Mouse (Mus musculus): ENCODE measurements at regions not wholly inside any gene's neighbourhood (a gene's known extent, or its start where the extent isn't known, plus 50 kb on each side); places are given as distances from the start of the nearest gene placed in this dataset.
A peak's percentile ranks its signal among the peaks of the same experiment; 100 is the strongest.
"Not testable (repeated sequence)": the region's sequence is repeated elsewhere in the genome, so short reads cannot be mapped to it uniquely, and the experiment has no call there.

- 33% methylated on average over 8 of the region's 8 CpGs for WGBS
- Histone ChIP-seq H3K4me1 (replicated peaks; ENCODE audit: control insufficient read depth, insufficient read depth, low read length) (peaks cover 4% of the 10 kb centered on the region; the same call in 1 of the 2 replicates), H3K27me3 (replicated peaks; ENCODE audit: control insufficient read depth, insufficient read depth, low read length) (no peaks in the 10 kb centered on the region), H3K4me3 (replicated peaks; ENCODE audit: low read length) (no peak overlapping the region), H3K27ac (ENCODE audit: low read length) (no peak overlapping the region), H3K9me3 (ENCODE audit: control insufficient read depth, low read length) (no peaks in the 10 kb centered on the region), H3K9ac (replicated peaks; ENCODE audit: low read depth, low read length) (no peak overlapping the region), H3K4me2 (ENCODE audit: low read length) (no peak overlapping the region), H3K36me3 (ENCODE audit: control insufficient read depth, insufficient read depth) (no peaks in the 10 kb centered on the region)
- peak; percentile 40; the same call in 1 of the 2 replicates for ATAC-seq
Measured at GRCm38 (mm10) chr7:116713200-116713599, 209.0 kb downstream of the Nucb2 start.

- H3K27me3 ChIP-seq (replicated peaks; ENCODE audit: control insufficient read depth, insufficient read depth, low read length) = no peaks in the 10 kb centered on the region
- no peak overlapping the region for H3K4me2 ChIP-seq (ENCODE audit: low read length)
- ATAC-seq = no peak
- H3K9me3 ChIP-seq (ENCODE audit: control insufficient read depth, low read length) = no peaks in the 10 kb centered on the region
- H3K4me3 ChIP-seq (replicated peaks; ENCODE audit: low read length) = no peak overlapping the region
- no peak overlapping the region for H3K9ac ChIP-seq (replicated peaks; ENCODE audit: low read depth, low read length)
- no peaks in the 10 kb centered on the region for H3K36me3 ChIP-seq (ENCODE audit: control insufficient read depth, insufficient read depth)
- H3K27ac ChIP-seq (ENCODE audit: low read length) = no peak overlapping the region
- H3K4me1 ChIP-seq (replicated peaks; ENCODE audit: control insufficient read depth, insufficient read depth, low read length) = peaks cover 4% of the 10 kb centered on the region; the same call in 1 of the 2 replicates
- WGBS = 68% methylated on average over 10 of the region's 10 CpGs
Measured at GRCm38 (mm10) chr7:116715234-116716046, 211.3 kb downstream of the Nucb2 start.

GRCm38 (mm10) chr7:116728379-116728778 lies 224.2 kb downstream of the Nucb2 start:
- H3K9me3 ChIP-seq (ENCODE audit: control insufficient read depth, low read length) = no peaks in the 10 kb centered on the region
- H3K4me1 ChIP-seq (replicated peaks; ENCODE audit: control insufficient read depth, insufficient read depth, low read length) = peaks cover 3% of the 10 kb centered on the region; the same call in 1 of the 2 replicates
- no peak overlapping the region for H3K9ac ChIP-seq (replicated peaks; ENCODE audit: low read depth, low read length)
- no peak overlapping the region for H3K4me3 ChIP-seq (replicated peaks; ENCODE audit: low read length)
- WGBS = 67% methylated on average over 2 of the region's 2 CpGs
- no peak overlapping the region for H3K4me2 ChIP-seq (ENCODE audit: low read length)
- H3K36me3 ChIP-seq (ENCODE audit: control insufficient read depth, insufficient read depth) = no peaks in the 10 kb centered on the region
- H3K27me3 ChIP-seq (replicated peaks; ENCODE audit: control insufficient read depth, insufficient read depth, low read length) = no peaks in the 10 kb centered on the region
- ATAC-seq = no peak
- H3K27ac ChIP-seq (ENCODE audit: low read length) = no peak overlapping the region

DNA sequence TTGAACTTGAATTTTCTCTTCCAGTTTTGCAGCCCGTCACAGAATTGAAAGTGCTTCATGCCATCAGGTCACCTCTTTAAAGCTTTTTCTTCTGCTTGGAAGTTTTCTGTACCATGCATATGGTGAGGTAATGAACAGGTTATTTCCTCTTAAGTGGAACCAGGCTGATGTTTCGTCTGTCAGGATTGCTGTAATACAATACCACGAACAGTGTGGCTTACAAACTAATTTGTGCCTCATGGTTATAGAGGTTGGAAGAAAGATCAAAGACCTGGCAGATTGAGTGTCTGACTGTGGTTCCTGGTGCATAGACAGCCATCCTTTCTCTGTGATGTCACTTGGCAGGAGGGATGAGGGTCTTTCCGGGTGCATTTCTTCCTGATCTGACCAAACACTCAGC lies 225.6 kb downstream of the Nucb2 start:
- 59% methylated on average over 4 of the region's 4 CpGs for WGBS
- H3K4me1 ChIP-seq (replicated peaks; ENCODE audit: control insufficient read depth, insufficient read depth, low read length) = peaks cover 3% of the 10 kb centered on the region; the same call in 1 of the 2 replicates

GRCm38 (mm10) chr7:116735676-116736075 lies 231.5 kb downstream of the Nucb2 start:
- H3K9me3 ChIP-seq (ENCODE audit: control insufficient read depth, low read length) = no peaks in the 10 kb centered on the region
- H3K27me3 ChIP-seq (replicated peaks; ENCODE audit: control insufficient read depth, insufficient read depth, low read length) = no peaks in the 10 kb centered on the region
- H3K4me3 ChIP-seq (replicated peaks; ENCODE audit: low read length) = no peak overlapping the region
- peak; percentile 59 for ATAC-seq
- H3K4me2 ChIP-seq (ENCODE audit: low read length) = no peak overlapping the region; the same call in 1 of the 2 replicates
- H3K4me1 ChIP-seq (replicated peaks; ENCODE audit: control insufficient read depth, insufficient read depth, low read length) = peaks cover 5% of the 10 kb centered on the region
- H3K27ac ChIP-seq (ENCODE audit: low read length) = peak overlapping the region; percentile 83
- no peaks in the 10 kb centered on the region for H3K36me3 ChIP-seq (ENCODE audit: control insufficient read depth, insufficient read depth)
- 46% methylated on average over 3 of the region's 3 CpGs for WGBS
- no peak overlapping the region for H3K9ac ChIP-seq (replicated peaks; ENCODE audit: low read depth, low read length)

More for the DNA sequence above, 225.6 kb downstream of the Nucb2 start:
- H3K27me3 ChIP-seq (replicated peaks; ENCODE audit: control insufficient read depth, insufficient read depth, low read length) = no peaks in the 10 kb centered on the region
- H3K4me3 ChIP-seq (replicated peaks; ENCODE audit: low read length) = no peak overlapping the region
- no peak for ATAC-seq
- H3K4me2 ChIP-seq (ENCODE audit: low read length) = no peak overlapping the region
- H3K36me3 ChIP-seq (ENCODE audit: control insufficient read depth, insufficient read depth) = no peaks in the 10 kb centered on the region
- no peak overlapping the region for H3K9ac ChIP-seq (replicated peaks; ENCODE audit: low read depth, low read length)
- no peak overlapping the region for H3K27ac ChIP-seq (ENCODE audit: low read length)
- H3K9me3 ChIP-seq (ENCODE audit: control insufficient read depth, low read length) = no peaks in the 10 kb centered on the region

GRCm38 (mm10) chr7:116736333-116736732 lies 232.2 kb downstream of the Nucb2 start:
- no peaks in the 10 kb centered on the region for H3K27me3 ChIP-seq (replicated peaks; ENCODE audit: control insufficient read depth, insufficient read depth, low read length)
- no peaks in the 10 kb centered on the region for H3K36me3 ChIP-seq (ENCODE audit: control insufficient read depth, insufficient read depth)
- peak overlapping the region; percentile 83 for H3K27ac ChIP-seq (ENCODE audit: low read length)
- H3K9ac ChIP-seq (replicated peaks; ENCODE audit: low read depth, low read length) = no peak overlapping the region
- 20% methylated on average over 4 of the region's 4 CpGs for WGBS
- H3K4me2 ChIP-seq (ENCODE audit: low read length) = no peak overlapping the region
- no peaks in the 10 kb centered on the region for H3K9me3 ChIP-seq (ENCODE audit: control insufficient read depth, low read length)
- no peak overlapping the region for H3K4me3 ChIP-seq (replicated peaks; ENCODE audit: low read length)
- H3K4me1 ChIP-seq (replicated peaks; ENCODE audit: control insufficient read depth, insufficient read depth, low read length) = peaks cover 5% of the 10 kb centered on the region
- peak; percentile 91 for ATAC-seq

GRCm38 (mm10) chr7:116738009-116738408 lies 233.8 kb downstream of the Nucb2 start:
- H3K4me1 ChIP-seq (replicated peaks; ENCODE audit: control insufficient read depth, insufficient read depth, low read length) = peaks cover 5% of the 10 kb centered on the region
- no peaks in the 10 kb centered on the region for H3K27me3 ChIP-seq (replicated peaks; ENCODE audit: control insufficient read depth, insufficient read depth, low read length)
- H3K4me3 ChIP-seq (replicated peaks; ENCODE audit: low read length) = no peak overlapping the region
- no peaks in the 10 kb centered on the region for H3K9me3 ChIP-seq (ENCODE audit: control insufficient read depth, low read length)
- 76% methylated on average over 4 of the region's 4 CpGs for WGBS
- no peak for ATAC-seq
- H3K9ac ChIP-seq (replicated peaks; ENCODE audit: low read depth, low read length) = no peak overlapping the region
- H3K4me2 ChIP-seq (ENCODE audit: low read length) = no peak overlapping the region
- no peak overlapping the region for H3K27ac ChIP-seq (ENCODE audit: low read length)
- no peaks in the 10 kb centered on the region for H3K36me3 ChIP-seq (ENCODE audit: control insufficient read depth, insufficient read depth)

- Histone ChIP-seq H3K9ac (replicated peaks; ENCODE audit: low read depth, low read length) (no peak overlapping the region), H3K36me3 (ENCODE audit: control insufficient read depth, insufficient read depth) (no peaks in the 10 kb centered on the region), H3K4me3 (replicated peaks; ENCODE audit: low read length) (no peak overlapping the region), H3K4me1 (replicated peaks; ENCODE audit: control insufficient read depth, insufficient read depth, low read length) (no peaks in the 10 kb centered on the region), H3K4me2 (ENCODE audit: low read length) (no peak overlapping the region), H3K27ac (ENCODE audit: low read length) (no peak overlapping the region), H3K9me3 (ENCODE audit: control insufficient read depth, low read length) (no peaks in the 10 kb centered on the region), H3K27me3 (replicated peaks; ENCODE audit: control insufficient read depth, insufficient read depth, low read length) (no peaks in the 10 kb centered on the region)
- no peak for ATAC-seq
Measured at GRCm38 (mm10) chr7:116754556-116754955, 250.4 kb downstream of the Nucb2 start.

DNA sequence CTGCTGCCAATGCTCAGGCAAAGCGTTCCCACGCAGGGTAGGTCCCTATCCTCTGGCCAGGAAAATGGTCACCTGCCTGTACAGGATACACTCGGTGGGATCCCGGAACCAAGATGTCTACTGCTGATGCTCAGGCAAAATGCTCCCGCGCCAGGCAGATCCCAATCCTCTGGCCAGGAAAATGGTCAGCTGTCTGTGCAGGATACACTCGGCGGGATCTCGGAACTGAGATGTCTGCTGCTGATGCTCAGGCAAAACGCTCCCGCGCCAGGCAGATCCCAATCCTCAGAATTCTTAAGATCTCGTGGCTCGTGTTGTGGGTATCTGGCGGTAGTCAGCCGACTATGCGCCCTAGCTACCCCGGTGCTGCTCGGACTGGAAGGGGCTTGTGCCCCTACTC lies 288.0 kb downstream of the Nucb2 start:
- 95% methylated on average over 19 of the region's 19 CpGs for WGBS
- H3K27me3 ChIP-seq (replicated peaks; ENCODE audit: control insufficient read depth, insufficient read depth, low read length); ATAC-seq; H3K4me3 ChIP-seq (replicated peaks; ENCODE audit: low read length); H3K4me1 ChIP-seq (replicated peaks; ENCODE audit: control insufficient read depth, insufficient read depth, low read length); H3K4me2 ChIP-seq (ENCODE audit: low read length); H3K27ac ChIP-seq (ENCODE audit: low read length); H3K9ac ChIP-seq (replicated peaks; ENCODE audit: low read depth, low read length); H3K9me3 ChIP-seq (ENCODE audit: control insufficient read depth, low read length); H3K36me3 ChIP-seq (ENCODE audit: control insufficient read depth, insufficient read depth): not testable (repeated sequence)
